Mouse (Mus musculus) spleen, embryonic (tissue): ENCODE measurements at regions not wholly inside any gene's neighbourhood (a gene's known extent, or its start where the extent isn't known, plus 50 kb on each side); places are given as distances from the start of the nearest gene placed in this dataset.
"Not testable (repeated sequence)": the region's sequence is repeated elsewhere in the genome, so short reads cannot be mapped to it uniquely, and the experiment has no call there.

Experiments used
- CTCF ChIA-PET: fragments of 350-600 bp; sonication (Branson Sonifier 250); formaldehyde crosslinking; loops from one replicate; lab custom pipeline; 2022; lab: Charles Lee

- CTCF ChIA-PET = interaction anchor here (0.6 kb wide), 1 partner anchor 1849 kb away, joined by 3 read pairs; no protein-coding TSS in a partner anchor
Measured at GRCm38 (mm10) chr12:77575046-77575445, 337.1 kb downstream of the Fut8 start.

DNA sequence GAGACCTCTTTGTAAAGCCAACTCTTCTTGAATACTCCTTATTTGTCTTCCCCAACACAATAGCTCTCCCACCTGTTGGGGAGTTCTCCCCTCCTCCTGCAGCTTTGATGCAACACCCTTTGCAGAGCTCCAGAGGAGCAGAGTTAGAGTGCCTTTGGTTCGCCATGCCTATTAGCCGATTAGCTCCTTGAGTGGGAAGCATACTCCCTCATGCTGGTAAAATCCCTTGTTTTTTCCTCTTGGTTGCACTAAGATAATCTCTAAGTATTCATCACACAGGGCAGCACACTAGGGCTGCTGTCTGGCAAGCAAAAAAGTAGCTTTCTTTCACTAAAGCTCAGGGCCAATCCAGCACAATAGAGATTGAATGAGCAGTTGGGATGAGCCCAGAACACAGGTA, 350.4 kb downstream of the Fut8 start:
- CTCF ChIA-PET = no interaction called here

- CTCF ChIA-PET = no interaction called here
Measured at GRCm38 (mm10) chr12:77589416-77589815, 351.5 kb downstream of the Fut8 start.

DNA sequence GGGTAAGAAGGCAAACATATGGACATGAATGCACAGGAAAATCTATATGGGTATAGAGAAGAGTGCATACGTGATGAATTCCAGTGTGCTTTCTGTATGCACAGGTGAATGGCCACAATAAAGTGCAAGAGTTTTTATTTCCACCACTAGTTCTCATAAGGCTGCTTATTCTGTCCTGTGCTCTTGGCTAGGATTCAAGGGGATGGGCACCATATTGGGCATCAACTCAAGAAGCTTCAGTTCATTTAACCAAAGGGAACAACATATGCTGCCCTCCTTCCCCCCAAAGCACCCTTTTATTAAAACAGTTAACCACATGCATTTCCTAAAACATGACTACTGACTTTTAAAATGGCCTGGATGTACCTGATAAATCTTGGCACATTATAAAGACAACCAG, 356.2 kb downstream of the Fut8 start:
- CTCF ChIA-PET = no interaction called here

- CTCF ChIA-PET = no interaction called here
Measured at GRCm38 (mm10) chr12:77594657-77595056, 356.7 kb downstream of the Fut8 start.

DNA sequence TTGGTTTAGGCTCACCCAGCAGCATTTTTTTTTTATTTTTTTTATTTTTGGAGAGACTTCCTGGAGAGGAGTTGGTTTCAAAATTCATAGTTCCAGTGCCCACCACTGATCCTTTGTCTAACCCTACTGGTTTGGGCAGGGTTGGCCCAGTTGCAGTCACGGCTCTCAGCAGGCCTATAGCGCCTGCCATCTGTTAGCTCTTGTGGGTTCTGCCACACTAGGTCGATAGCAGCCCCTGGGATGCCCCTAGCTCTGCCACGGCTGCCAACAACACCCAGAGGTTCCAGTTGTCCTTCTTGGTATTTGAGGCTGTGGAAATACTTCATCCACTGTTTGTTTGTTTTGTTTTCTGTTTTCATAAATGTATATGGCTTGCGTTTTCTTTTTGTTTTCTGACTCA, 357.9 kb downstream of the Fut8 start:
- CTCF ChIA-PET = no interaction called here

GRCm38 (mm10) chr12:77596676-77597075, 358.8 kb downstream of the Fut8 start:
- CTCF ChIA-PET = no interaction called here

DNA sequence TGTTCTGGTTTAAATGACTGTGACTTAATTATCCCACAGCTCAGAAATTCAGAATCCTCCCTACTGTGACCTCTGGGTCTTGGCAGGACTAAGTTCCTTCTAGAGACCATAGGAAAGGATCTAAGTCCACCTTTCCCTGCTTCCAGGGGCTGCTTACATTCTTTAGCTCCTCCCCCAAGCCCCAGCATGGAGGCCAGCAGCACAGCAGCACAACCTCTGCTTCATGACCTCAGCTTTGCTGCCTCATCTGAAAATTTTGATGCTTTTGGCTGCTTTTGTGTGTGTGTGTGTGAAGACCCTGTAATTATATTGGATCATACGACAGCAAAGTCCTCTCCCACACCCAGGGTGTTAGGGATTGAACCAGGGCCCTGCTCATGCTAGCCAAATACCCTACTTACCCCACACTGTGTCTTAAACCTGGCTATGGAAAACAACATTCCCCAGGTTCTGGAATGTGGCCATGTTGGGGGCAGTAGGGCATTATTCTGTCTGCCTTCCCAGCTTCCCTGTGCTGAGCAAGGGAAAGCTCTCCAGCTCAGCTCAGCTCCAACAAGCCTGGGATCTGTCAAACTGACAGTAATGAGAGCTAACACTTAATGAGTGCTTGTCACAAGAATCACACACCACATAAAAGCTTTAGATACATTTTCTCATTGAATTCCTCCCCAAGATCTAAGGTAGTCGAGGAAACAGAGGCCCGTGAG, 359.9 kb downstream of the Fut8 start:
- CTCF ChIA-PET = no interaction called here

- CTCF ChIA-PET = no interaction called here
Measured at GRCm38 (mm10) chr12:77598334-77598715, 360.4 kb downstream of the Fut8 start.

DNA sequence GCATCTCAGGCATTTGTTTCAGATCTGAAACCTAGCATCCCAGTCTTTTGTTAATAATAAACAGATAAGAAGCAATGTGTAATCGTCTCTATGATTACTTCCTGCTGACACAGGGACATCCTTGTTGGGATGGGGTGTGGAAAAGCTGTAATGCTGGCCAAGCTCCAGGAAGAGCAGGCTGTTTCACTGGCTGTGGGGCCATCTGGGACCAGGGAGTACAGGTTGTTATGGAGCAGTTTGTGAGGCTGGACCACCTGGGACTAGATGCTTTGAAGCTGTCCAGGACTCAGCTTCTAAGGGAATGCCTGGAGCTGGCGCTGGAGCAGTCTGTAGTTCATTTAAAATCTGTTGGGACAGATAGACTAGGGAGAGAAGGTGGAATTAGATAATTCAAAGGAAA, 361.5 kb downstream of the Fut8 start:
- CTCF ChIA-PET = no interaction called here

DNA sequence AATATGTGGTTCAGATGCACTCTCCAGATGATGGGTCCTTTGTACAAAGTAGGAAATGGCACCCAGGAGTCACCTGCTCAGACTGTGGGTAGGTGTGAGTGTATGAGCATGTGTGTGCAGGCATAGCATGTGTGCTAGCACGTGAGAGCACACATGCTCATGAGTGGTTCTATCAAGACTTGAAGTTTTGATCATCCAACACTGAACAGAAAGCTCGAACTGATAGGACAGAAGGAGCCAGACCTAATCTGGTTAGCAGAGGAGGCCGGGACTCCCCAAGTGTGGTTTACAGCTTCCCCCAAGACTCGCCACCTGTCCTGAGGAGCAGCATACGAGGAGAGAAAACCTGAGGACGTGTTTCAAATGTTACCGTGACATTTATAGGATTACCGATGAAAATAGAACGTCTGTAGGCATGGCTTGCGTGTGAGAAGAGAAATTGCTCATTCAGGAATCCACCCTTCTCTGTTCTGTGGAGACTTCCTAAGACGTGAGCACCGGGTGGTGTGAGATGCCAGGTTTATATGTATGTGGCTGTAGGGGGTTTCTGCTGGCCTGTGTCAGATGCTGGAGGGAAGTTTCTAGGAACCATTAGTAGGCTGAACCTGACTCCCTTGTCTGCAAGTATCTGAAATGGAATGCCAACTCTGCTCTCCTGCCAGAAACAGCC, 366.0 kb downstream of the Fut8 start:
- CTCF ChIA-PET = no interaction called here

DNA sequence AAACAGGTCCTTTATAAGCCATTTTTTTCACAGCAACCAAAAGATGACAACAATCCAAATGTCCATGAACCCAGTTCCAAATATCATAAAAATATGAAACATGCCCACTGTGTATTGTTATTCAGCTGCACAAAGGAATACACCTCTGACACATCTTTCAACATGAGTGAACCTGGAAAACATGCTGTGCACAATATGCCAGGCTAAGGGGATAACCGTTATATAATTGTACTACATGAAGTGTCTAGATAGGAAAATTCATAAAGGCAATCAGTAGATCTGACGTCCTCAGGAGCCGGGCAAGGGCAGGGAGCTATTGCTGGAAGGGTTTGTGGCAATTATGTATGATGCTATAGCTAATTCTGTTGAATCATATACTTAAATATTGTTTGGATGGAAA, 379.6 kb downstream of the Fut8 start:
- CTCF ChIA-PET = no interaction called here

DNA sequence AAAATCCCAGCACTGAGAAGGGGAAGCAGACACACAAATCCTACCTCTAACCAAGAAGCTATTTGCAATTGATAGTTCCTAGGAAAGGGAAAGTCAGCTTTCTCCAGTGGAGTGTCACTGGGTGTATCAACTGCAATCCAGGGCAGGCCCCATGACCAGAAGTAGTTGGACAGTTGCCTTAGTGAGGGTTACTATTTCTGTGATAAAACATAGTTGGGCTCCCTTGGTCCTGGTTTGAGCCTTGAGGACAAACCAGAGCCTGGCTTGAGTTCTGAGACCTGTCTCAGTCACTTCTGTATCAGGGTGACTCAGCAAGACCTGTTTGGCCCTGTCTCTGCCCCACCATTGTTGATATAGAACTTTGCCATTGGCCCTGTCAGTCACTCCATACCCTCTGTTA, 384.3 kb downstream of the Fut8 start:
- CTCF ChIA-PET = no interaction called here

- CTCF ChIA-PET = not testable (repeated sequence)
Measured at GRCm38 (mm10) chr12:77624323-77624722, 386.4 kb downstream of the Fut8 start.

DNA sequence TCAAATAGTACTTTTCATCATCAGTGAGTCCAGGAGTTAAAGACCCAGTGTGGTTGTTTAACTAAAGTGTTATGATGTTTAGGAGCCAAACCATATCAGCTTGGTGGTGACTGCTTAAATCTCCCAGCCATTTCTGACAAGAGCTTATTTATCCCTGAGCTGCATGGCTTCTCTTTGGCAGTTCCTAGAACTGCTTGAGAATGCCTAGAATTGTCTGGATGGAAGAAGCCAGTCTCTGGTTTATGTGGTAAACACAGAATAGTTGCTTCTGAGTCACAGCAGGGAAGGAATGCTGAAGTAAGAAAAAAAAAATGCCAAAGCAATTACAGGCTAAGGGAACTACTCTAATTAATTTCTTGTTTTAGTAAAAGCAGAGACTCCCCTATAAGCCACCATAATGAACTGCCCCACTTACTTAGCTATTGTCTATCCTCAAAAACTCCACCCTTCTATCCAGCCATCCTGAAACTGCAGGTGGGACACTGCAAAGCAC, 390.5 kb downstream of the Fut8 start:
- CTCF ChIA-PET = no interaction called here

- CTCF ChIA-PET = no interaction called here
Measured at GRCm38 (mm10) chr12:77633981-77634650, 396.2 kb downstream of the Fut8 start.

DNA sequence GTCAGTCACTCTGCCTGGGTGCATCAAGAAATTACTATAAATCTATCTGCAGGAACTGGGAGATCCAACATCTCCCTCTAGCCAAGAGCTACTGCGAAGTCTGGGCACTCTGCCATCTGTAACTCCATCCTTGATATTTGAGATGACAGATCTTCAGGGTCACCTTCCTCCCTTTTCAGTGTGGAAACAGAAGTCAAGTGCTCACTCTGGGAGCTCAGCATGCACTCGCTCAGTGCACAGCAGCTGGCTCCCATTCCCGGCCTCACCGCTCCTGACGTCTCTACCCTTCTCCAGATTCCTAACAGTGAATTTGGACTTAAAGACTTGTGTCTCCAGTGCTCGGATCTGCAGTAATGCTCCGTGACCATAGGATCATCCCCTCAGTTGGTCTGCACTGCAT, 400.3 kb downstream of the Fut8 start:
- CTCF ChIA-PET = no interaction called here

- CTCF ChIA-PET = no interaction called here
Measured at GRCm38 (mm10) chr12:77642336-77642735, 404.4 kb downstream of the Fut8 start.

DNA sequence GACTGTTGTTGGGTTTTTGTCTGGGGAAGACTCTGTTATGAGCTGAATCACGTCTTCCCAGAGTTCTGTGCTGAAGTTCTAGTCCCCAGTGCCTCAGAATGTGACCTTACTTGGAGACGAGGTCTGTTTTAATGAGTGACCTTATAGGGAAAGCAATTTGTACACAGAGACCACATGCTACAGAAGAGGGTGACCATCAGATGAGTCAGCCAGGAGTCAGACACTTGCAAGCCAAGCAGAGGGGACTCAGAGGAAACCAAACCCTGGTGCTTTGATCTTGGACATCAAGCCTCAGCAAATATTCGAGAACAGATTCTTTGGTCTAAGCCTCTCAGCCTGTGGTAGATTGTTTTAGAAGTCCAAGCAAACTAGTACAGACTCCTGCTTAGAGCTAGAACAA, 409.9 kb downstream of the Fut8 start:
- CTCF ChIA-PET = no interaction called here

- CTCF ChIA-PET = no interaction called here
Measured at GRCm38 (mm10) chr12:77654282-77654681, 416.4 kb downstream of the Fut8 start.

GRCm38 (mm10) chr12:77657060-77657459, 419.1 kb downstream of the Fut8 start:
- CTCF ChIA-PET = interaction anchor here (0.6 kb wide), 1 partner anchor 11 kb away, joined by 4 read pairs; no protein-coding TSS in a partner anchor

GRCm38 (mm10) chr12:77657878-77658277, 420.0 kb downstream of the Fut8 start:
- CTCF ChIA-PET = interaction anchor here (0.6 kb wide), 1 partner anchor 10 kb away, joined by 4 read pairs; no protein-coding TSS in a partner anchor

DNA sequence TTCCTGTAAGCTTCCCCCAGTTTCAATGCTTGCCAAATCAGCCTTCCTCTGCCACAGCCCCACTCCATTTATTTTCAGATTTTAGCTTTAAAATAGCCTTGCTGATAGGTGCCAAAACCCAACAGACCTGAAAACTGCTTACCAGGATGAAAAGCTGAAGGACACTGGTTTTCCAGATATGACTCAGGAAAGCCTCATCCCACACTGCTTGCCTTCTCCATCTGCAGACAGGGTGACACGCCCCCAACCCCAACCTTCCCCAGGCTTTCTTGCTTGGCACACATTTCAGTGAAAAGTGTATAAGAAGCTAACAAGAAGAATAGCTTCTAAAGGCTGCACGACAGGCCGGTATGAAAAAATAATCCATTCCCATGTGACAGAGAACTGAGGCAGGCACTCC, 425.3 kb downstream of the Fut8 start:
- CTCF ChIA-PET = no interaction called here
